Mouse (Mus musculus) CH12.LX (cell line): ENCODE data around the gene Prrc2a. TPM values are rescaled to one million over a fixed set of nuclear protein-coding genes. Genes with fewer than 3 reads are reported as not detected.
A peak's percentile ranks its signal among the peaks of the same experiment; 100 is the strongest.

Experiments used
- DNase-seq: peaks from one replicate; pipeline ENCODE4 v3.0.0-alpha.2; 2013; ENCODE audit errors: extremely low read depth
- H3K27ac ChIP-seq: 2 replicates; pipeline ENCODE4 v1.5.1; 2012; ENCODE audit warnings: low read depth, mild to moderate bottlenecking, control low read depth, moderate library complexity; ENCODE audit not compliant: insufficient read depth
- H3K27me3 ChIP-seq: replicated peaks from 2 replicates; pipeline ENCODE3; 2012; ENCODE audit warnings: inconsistent platforms
- H3K36me3 ChIP-seq, 2 experiments: replicated peaks in 1 of 2; 2 replicates each; pipeline versions ENCODE3 to v1.6.1; 2012; ENCODE audit warnings: inconsistent platforms in 1 of 2, low read length in 1 of 2, mild to moderate bottlenecking in 1 of 2, mixed read lengths in 1 of 2, moderate library complexity in 1 of 2; ENCODE audit not compliant: control insufficient read depth in 1 of 2, insufficient read depth in 1 of 2
- H3K4me1 ChIP-seq, 2 experiments: 2 replicates each; pipeline ENCODE4 v1.6.1; 2012; ENCODE audit warnings: inconsistent platforms in 1 of 2, moderate library complexity in 1 of 2; ENCODE audit not compliant: insufficient read depth in 2 of 2, control insufficient read depth in 1 of 2
- H3K4me2 ChIP-seq: 2 replicates; pipeline ENCODE4 v1.6.1; 2012; ENCODE audit warnings: low read depth, mild to moderate bottlenecking, control low read depth; ENCODE audit not compliant: poor library complexity, insufficient read depth, severe bottlenecking
- H3K4me3 ChIP-seq, 3 experiments: fragments of 150-350 bp in 1 of 3; sonication (generic) in 1 of 3; replicated peaks in 1 of 3; 2 replicates each; pipeline versions ENCODE3 to v1.5.1; 2011 to 2012; ENCODE audit warnings: low read depth in 2 of 3, low read length in 2 of 3, mild to moderate bottlenecking in 2 of 3, moderate library complexity in 2 of 3, control low read depth in 1 of 3, improper control_type of control experiment in 1 of 3, inconsistent platforms in 1 of 3, mixed read lengths in 1 of 3; ENCODE audit not compliant: poor library complexity in 1 of 3
- H3K79me2 ChIP-seq: replicated peaks from 2 replicates; pipeline ENCODE4 v1.6.1; 2012; ENCODE audit warnings: mild to moderate bottlenecking, moderate library complexity; ENCODE audit not compliant: control insufficient read depth, poor library complexity, insufficient read depth, severe bottlenecking; ENCODE audit errors: extremely low read depth
- H3K9ac ChIP-seq: 2 replicates; pipeline ENCODE4 v1.6.1; 2012; ENCODE audit warnings: low read depth, mild to moderate bottlenecking, control low read depth, moderate library complexity; ENCODE audit not compliant: insufficient read depth
- H3K9me3 ChIP-seq: replicated peaks from 2 replicates; pipeline ENCODE3; 2012; ENCODE audit warnings: low read length, inconsistent platforms, mixed read lengths
- BHLHE40 ChIP-seq: IDR thresholded peaks from 2 replicates; pipeline ENCODE4 v1.6.1; 2011; ENCODE audit warnings: mild to moderate bottlenecking, low read depth, low read length, improper control_type of control experiment
- CHD1 ChIP-seq: IDR thresholded peaks from 2 replicates; pipeline ENCODE4 v1.6.1; 2012; ENCODE audit warnings: low read depth, low read length, improper control_type of control experiment, inconsistent platforms
- CHD2 ChIP-seq: IDR thresholded peaks from 2 replicates; pipeline ENCODE4 v1.6.1; 2011; ENCODE audit warnings: low read length, improper control_type of control experiment
- CTCF ChIP-seq, 2 experiments: IDR thresholded peaks in 1 of 2; conservative IDR thresholded peaks in 1 of 2; 2 replicates each; pipeline ENCODE4 v1.5.1; 2011 to 2012; ENCODE audit warnings: low read depth in 2 of 2, low read length in 2 of 2, improper control_type of control experiment in 1 of 2, inconsistent platforms in 1 of 2, mild to moderate bottlenecking in 1 of 2, moderate library complexity in 1 of 2
- E2F4 ChIP-seq: IDR thresholded peaks from 2 replicates; pipeline ENCODE4 v1.6.1; 2011; ENCODE audit warnings: low read depth, low read length, improper control_type of control experiment; ENCODE audit not compliant: insufficient replicate concordance
- ELF1 ChIP-seq: IDR thresholded peaks from 2 replicates; pipeline ENCODE4 v1.6.1; 2014; ENCODE audit warnings: low read depth, mild to moderate bottlenecking, inconsistent platforms, low read length, improper control_type of control experiment
- EP300 ChIP-seq: IDR thresholded peaks from 2 replicates; pipeline ENCODE4 v1.6.1; 2011; ENCODE audit warnings: low read length, improper control_type of control experiment
- ETS1 ChIP-seq: conservative IDR thresholded peaks from 2 replicates; pipeline ENCODE4 v1.6.1; 2012; ENCODE audit warnings: low read depth, mild to moderate bottlenecking, inconsistent platforms, low read length, improper control_type of control experiment, moderate library complexity
- GABPA ChIP-seq: IDR thresholded peaks from 2 replicates; pipeline ENCODE4 v1.6.1; 2012; ENCODE audit warnings: low read depth, low read length, improper control_type of control experiment, inconsistent platforms; ENCODE audit not compliant: insufficient replicate concordance
- HCFC1 ChIP-seq: IDR thresholded peaks from 2 replicates; pipeline ENCODE4 v1.6.1; 2012; ENCODE audit warnings: low read depth, mild to moderate bottlenecking, inconsistent platforms, low read length, improper control_type of control experiment
- IRF4 ChIP-seq: IDR thresholded peaks from 2 replicates; pipeline ENCODE4 v1.6.1; 2014; ENCODE audit warnings: low read depth, mild to moderate bottlenecking, inconsistent platforms, low read length, improper control_type of control experiment
- JUN ChIP-seq: IDR thresholded peaks from 2 replicates; pipeline ENCODE4 v1.6.1; 2011; ENCODE audit warnings: low read depth, mild to moderate bottlenecking, low read length, improper control_type of control experiment, moderate library complexity; ENCODE audit not compliant: insufficient read depth
- JUND ChIP-seq: conservative IDR thresholded peaks from 2 replicates; pipeline ENCODE4 v1.6.1; 2011; ENCODE audit warnings: low read depth, low read length, improper control_type of control experiment
- MAX ChIP-seq: IDR thresholded peaks from 2 replicates; pipeline ENCODE4 v1.6.1; 2011; ENCODE audit warnings: low read length, improper control_type of control experiment
- MEF2A ChIP-seq: IDR thresholded peaks from 2 replicates; pipeline ENCODE4 v1.6.1; 2014; ENCODE audit warnings: low read depth, mild to moderate bottlenecking, inconsistent platforms, low read length, improper control_type of control experiment, borderline replicate concordance
- MXI1 ChIP-seq: IDR thresholded peaks from 2 replicates; pipeline ENCODE4 v1.6.1; 2011; ENCODE audit warnings: mild to moderate bottlenecking, low read depth, low read length, improper control_type of control experiment
- MYC ChIP-seq: IDR thresholded peaks from 2 replicates; pipeline ENCODE4 v1.6.1; 2011; ENCODE audit warnings: low read depth, mild to moderate bottlenecking, improper control_type of control experiment, low read length
- NELFE ChIP-seq: IDR thresholded peaks from 2 replicates; pipeline ENCODE4 v1.6.1; 2011; ENCODE audit warnings: low read depth, low read length, improper control_type of control experiment
- NRF1 ChIP-seq: IDR thresholded peaks from 2 replicates; pipeline ENCODE4 v1.6.1; 2014; ENCODE audit warnings: low read depth, mild to moderate bottlenecking, inconsistent platforms, low read length, improper control_type of control experiment, moderate library complexity
- POLR2A ChIP-seq: IDR thresholded peaks from 2 replicates; pipeline ENCODE4 v1.6.1; 2011; ENCODE audit warnings: low read depth, mild to moderate bottlenecking, improper control_type of control experiment, low read length
- POLR2AphosphoS2 ChIP-seq: IDR thresholded peaks from 2 replicates; pipeline ENCODE4 v1.6.1; 2011; ENCODE audit warnings: low read depth, low read length, improper control_type of control experiment
- RAD21 ChIP-seq: IDR thresholded peaks from 2 replicates; pipeline ENCODE4 v1.6.1; 2011; ENCODE audit warnings: low read depth, mild to moderate bottlenecking, low read length, improper control_type of control experiment, moderate library complexity
- SIN3A ChIP-seq: IDR thresholded peaks from 2 replicates; pipeline ENCODE4 v1.6.1; 2012; ENCODE audit warnings: low read length, improper control_type of control experiment, inconsistent platforms
- TCF12 ChIP-seq: IDR thresholded peaks from 2 replicates; pipeline ENCODE4 v1.6.1; 2014; ENCODE audit warnings: low read depth, mild to moderate bottlenecking, inconsistent platforms, low read length, improper control_type of control experiment
- UBTF ChIP-seq: IDR thresholded peaks from 2 replicates; pipeline ENCODE4 v1.6.1; 2012; ENCODE audit warnings: low read depth, mild to moderate bottlenecking, inconsistent platforms, low read length, improper control_type of control experiment, moderate library complexity
- USF1 ChIP-seq: IDR thresholded peaks from 2 replicates; pipeline ENCODE4 v1.6.1; 2014; ENCODE audit warnings: low read depth, mild to moderate bottlenecking, inconsistent platforms, low read length, improper control_type of control experiment
- USF2 ChIP-seq: conservative IDR thresholded peaks from 2 replicates; pipeline ENCODE4 v1.6.1; 2011; ENCODE audit warnings: low read depth, low read length, improper control_type of control experiment
- ZC3H11A ChIP-seq: IDR thresholded peaks from 2 replicates; pipeline ENCODE4 v1.6.1; 2012; ENCODE audit warnings: low read depth, mild to moderate bottlenecking, inconsistent platforms, low read length, improper control_type of control experiment
- ZMIZ1 ChIP-seq: IDR thresholded peaks from 2 replicates; pipeline ENCODE4 v1.6.1; 2012; ENCODE audit warnings: low read depth, mild to moderate bottlenecking, inconsistent platforms, low read length, improper control_type of control experiment
- ZNF384 ChIP-seq: IDR thresholded peaks from 2 replicates; pipeline ENCODE4 v1.6.1; 2012; ENCODE audit warnings: low read depth, low read length, improper control_type of control experiment, inconsistent platforms
- dilution Hi-C: fragments of 300-500 bp; cut with MboI; formaldehyde crosslinking; loops from 2 replicates; pipeline ENCODE4 v1.14.3; 2020; ENCODE audit warnings: low sequenced_read_pairs; ENCODE audit not compliant: extremely low pct_unique_long_range_greater_than_20kb, extremely low pct_ligation_motif_present
- in situ Hi-C: fragments of 300-500 bp; cut with MboI; formaldehyde crosslinking; loops from 3 replicates; pipeline ENCODE4 v1.14.3; 2019; ENCODE audit warnings: low sequenced_read_pairs, low pct_ligation_motif_present, low pct_unique_long_range_greater_than_20kb, mixed read lengths
- polyA plus RNA-seq: library from polyadenylated mRNA; unstranded; fragments of >175 nt; gene quantifications from 2 replicates; pipeline ENCODE4 v1.2.1, GENCODE M21; 2012; ENCODE audit warnings: low read depth; ENCODE audit not compliant: insufficient read length
- total RNA-seq, 2 experiments: library from RNA; depleted of rRNA; stranded (reverse); fragments of 300-350 nt in 1 of 2; fragments of >200 nt in 1 of 2; gene quantifications; 2 replicates each; pipeline ENCODE4 v1.2.3; 2012 to 2014

Prrc2a gene
- total and polyA plus RNA-seq, 3 experiments, result 31.3 to 313 (median 80.4) TPM

- peaks cover 29 to 60% of the 10 kb centered on the region in 2 experiments for H3K36me3 ChIP-seq
- peaks cover 31% of the 10 kb centered on the region for H3K79me2 ChIP-seq
- DNase-seq, result no peak
- H3K4me2 ChIP-seq, result peak overlapping the region; percentile 72
- H3K4me3 ChIP-seq, result peak overlapping the region; percentile 74 to 87 (median 86)
- H3K4me1 ChIP-seq, result peaks cover 5 to 43% of the 10 kb centered on the region in 2 experiments
- no peaks in the 10 kb centered on the region for H3K27me3 ChIP-seq
- in situ Hi-C loops, result no loop called here
- TF ChIP-seq NELFE (no peak), TCF12 (no peak), MYC (no peak), ELF1 (peak; percentile 42; the same call in 1 of the 2 replicates), CHD2 (0 out of 2 replicates have a peak, but pooled peaks have one; percentile 4), ETS1 (no peak), HCFC1 (peak; percentile 39; the same call in 1 of the 2 replicates), POLR2AphosphoS2 (no peak), POLR2A (no peak), IRF4 (0 out of 2 replicates have a peak, but pooled peaks have one; percentile 5), UBTF (no peak), CHD1 (no peak), RAD21 (no peak)
- H3K27ac ChIP-seq, result peak overlapping the region; percentile 57; the same call in 1 of the 2 replicates
- H3K9me3 ChIP-seq, result no peaks in the 10 kb centered on the region
- peak overlapping the region; percentile 95 for H3K9ac ChIP-seq
- dilution Hi-C loops, result no loop called here
These were observed 37.7 kb downstream of the Prrc2a start for GRCm38 (mm10) chr17:35127017-35127416.

- DNase-seq, result peak; percentile 66
- H3K36me3 ChIP-seq, result peaks cover 29 to 54% of the 10 kb centered on the region in 2 experiments
- peaks cover 37% of the 10 kb centered on the region for H3K79me2 ChIP-seq
- TF ChIP-seq GABPA (no peak), MXI1 (peak; percentile 64), MYC (no peak), ZMIZ1 (peak; percentile 80), ETS1 (peak; percentile 40; the same call in 1 of the 2 replicates), CTCF (conservative IDR thresholded peaks at IDR 0.05 in 1 of 2, IDR thresholded peaks at IDR 0.05 in 1 of 2; ENCODE audit: low read depth in 2 of 2, low read length in 2 of 2) (no peak), CHD1 (no peak), IRF4 (peak; percentile 52; the same call in 1 of the 2 replicates), MEF2A (no peak; the same call in 1 of the 2 replicates), BHLHE40 (peak; percentile 44), ZC3H11A (no peak), EP300 (no peak), ELF1 (peak; percentile 88), JUND (no peak), SIN3A (peak; percentile 89), POLR2A (peak; percentile 81), RAD21 (no peak), CHD2 (0 out of 2 replicates have a peak, but pooled peaks have one; percentile 23), MAX (no peak; the same call in 1 of the 2 replicates), JUN (no peak), USF1 (no peak), USF2 (no peak), ZNF384 (no peak), E2F4 (no peak), NELFE (no peak; the same call in 1 of the 2 replicates), POLR2AphosphoS2 (no peak; the same call in 1 of the 2 replicates), NRF1 (peak; percentile 81), HCFC1 (peak; percentile 60; the same call in 1 of the 2 replicates), UBTF (peak; percentile 97)
These were observed 38.5 kb downstream of the Prrc2a start, which contains the start of gene D17H6S53E for GRCm38 (mm10) chr17:35126206-35126611. TSS of gene D17H6S53E (plus strand) at chr17:35126373.

More at GRCm38 (mm10) chr17:35126206-35126611, 38.5 kb downstream of the Prrc2a start, which contains the start of gene D17H6S53E:
- no peaks in the 10 kb centered on the region for H3K9me3 ChIP-seq
- in situ Hi-C loops, result no loop called here
- H3K27ac ChIP-seq, result peak within 1 kb of the TSS; percentile 57
- peak within 1 kb of the TSS; percentile 95 for H3K9ac ChIP-seq
- dilution Hi-C loops, result no loop called here
- peak within 1 kb of the TSS; percentile 74 to 87 (median 86) for H3K4me3 ChIP-seq
- H3K4me2 ChIP-seq, result peak within 1 kb of the TSS; percentile 81
- H3K27me3 ChIP-seq, result no peaks in the 10 kb centered on the region
- peaks cover 5 to 43% of the 10 kb centered on the region in 2 experiments for H3K4me1 ChIP-seq
